Mouse (Mus musculus) heart, embryonic 13.5 days (tissue): ENCODE measurements around the gene Gm4737. TPM values are rescaled to one million over a fixed set of nuclear protein-coding genes. Genes with fewer than 3 reads are reported as not detected.
"Not testable (repeated sequence)": the region's sequence is repeated elsewhere in the genome, so short reads cannot be mapped to it uniquely, and the experiment has no call there.

Source experiments
- ATAC-seq: fragments of 200-750 bp; cut with Nextera tagmentation; 2 replicates; pipeline ENCODE4 v1.8.0; 2017; ENCODE audit warnings: moderate TSS enrichment; ENCODE audit not compliant: insufficient number of reproducible peaks, low FRiP score, low TSS enrichment; ENCODE audit errors: extremely low read depth
- H3K27ac ChIP-seq: fragments of 300-500 bp; sonication (generic); replicated peaks from 2 replicates; pipeline ENCODE4 v1.5.1; 2015; ENCODE audit warnings: moderate library complexity, mild to moderate bottlenecking, inconsistent platforms
- H3K27me3 ChIP-seq: fragments of 300-500 bp; sonication (generic); replicated peaks from 2 replicates; pipeline ENCODE4 v1.6.1; 2015; ENCODE audit warnings: mild to moderate bottlenecking, inconsistent platforms
- H3K36me3 ChIP-seq: fragments of 300-500 bp; sonication (generic); 2 replicates; pipeline ENCODE4 v1.6.1; 2015; ENCODE audit warnings: mild to moderate bottlenecking, inconsistent platforms
- H3K4me1 ChIP-seq: fragments of 300-500 bp; sonication (generic); 2 replicates; pipeline ENCODE4 v1.6.1; 2015; ENCODE audit warnings: inconsistent platforms
- H3K4me2 ChIP-seq: fragments of 300-500 bp; sonication (generic); 2 replicates; pipeline ENCODE4 v1.6.1; 2015; ENCODE audit warnings: inconsistent platforms, mild to moderate bottlenecking, moderate library complexity
- H3K4me3 ChIP-seq: fragments of 300-500 bp; sonication (generic); 2 replicates; pipeline ENCODE4 v1.5.1; 2015; ENCODE audit warnings: moderate library complexity, mild to moderate bottlenecking, inconsistent platforms
- H3K9ac ChIP-seq: fragments of 300-500 bp; sonication (generic); 2 replicates; pipeline ENCODE4 v1.6.1; 2015; ENCODE audit warnings: inconsistent platforms, mild to moderate bottlenecking, moderate library complexity
- H3K9me3 ChIP-seq: fragments of 300-500 bp; sonication (generic); 2 replicates; pipeline ENCODE4 v1.6.1; 2016; ENCODE audit warnings: inconsistent platforms
- WGBS: fragments of 180-500 bp; shearing (Covaris S2); methylation state at CpG from one replicate; pipeline ENCODE4 v1.1.7; 2015; ENCODE audit warnings: mixed read lengths; 5-methylcytosine and 5-hydroxymethylcytosine counted together
- polyA plus RNA-seq: library from polyadenylated mRNA; unstranded; fragments of >200 nt; fragmentation: Nextera tagmentation; extraction: Ambion mirVana; gene quantifications from 2 replicates; pipeline ENCODE4 v1.2.1, GENCODE M21; 2015

The Gm4737 gene
- 1.5 and 2.2 TPM in 2 replicates for polyA plus RNA-seq

- H3K4me1 ChIP-seq, H3K4me3 ChIP-seq, H3K27me3 ChIP-seq, H3K9me3 ChIP-seq, H3K9ac ChIP-seq, H3K27ac ChIP-seq, ATAC-seq, H3K36me3 ChIP-seq, H3K4me2 ChIP-seq: not testable (repeated sequence)
- 92% methylated on average over 11 of the region's 16 CpGs for WGBS
These were observed at the start of gene Gm4737 for GRCm38 (mm10) chr16:46154832-46155231. Gene Gm4737, minus strand, starts transcription at chr16:46155077.

GRCm38 (mm10) chr16:46195792-46196191 lies 40.9 kb upstream of the Gm4737 start:
- no peak overlapping the region for H3K4me2 ChIP-seq
- no peaks in the 10 kb centered on the region for H3K9me3 ChIP-seq
- WGBS, result 81% methylated on average over 5 of the region's 5 CpGs
- H3K4me3 ChIP-seq, result no peak overlapping the region
- H3K27ac ChIP-seq, result no peak overlapping the region
- H3K9ac ChIP-seq, result no peak overlapping the region
- no peaks in the 10 kb centered on the region for H3K27me3 ChIP-seq
- no peak for ATAC-seq
- H3K4me1 ChIP-seq, result no peaks in the 10 kb centered on the region
- H3K36me3 ChIP-seq, result no peaks in the 10 kb centered on the region

- Histone ChIP-seq H3K4me3 (no peak overlapping the region), H3K36me3 (no peaks in the 10 kb centered on the region), H3K27me3 (no peaks in the 10 kb centered on the region), H3K9ac (no peak overlapping the region), H3K4me1 (no peaks in the 10 kb centered on the region), H3K27ac (no peak overlapping the region), H3K4me2 (no peak overlapping the region), H3K9me3 (no peaks in the 10 kb centered on the region)
- ATAC-seq, result no peak
- whole genome bisulfite sequencing, result 79% methylated on average over 5 of the region's 5 CpGs
These were observed 28.2 kb upstream of the Gm4737 start for GRCm38 (mm10) chr16:46183096-46183495.

GRCm38 (mm10) chr16:46178121-46178801 lies 23.4 kb upstream of the Gm4737 start:
- ATAC-seq, result no peak
- no peak overlapping the region for H3K27ac ChIP-seq
- no peaks in the 10 kb centered on the region for H3K9me3 ChIP-seq
- H3K4me2 ChIP-seq, result no peak overlapping the region
- no peaks in the 10 kb centered on the region for H3K36me3 ChIP-seq
- WGBS, result 60% methylated on average over 4 of the region's 4 CpGs
- H3K4me3 ChIP-seq, result no peak overlapping the region
- no peak overlapping the region for H3K9ac ChIP-seq
- H3K4me1 ChIP-seq, result no peaks in the 10 kb centered on the region
- H3K27me3 ChIP-seq, result no peaks in the 10 kb centered on the region

DNA sequence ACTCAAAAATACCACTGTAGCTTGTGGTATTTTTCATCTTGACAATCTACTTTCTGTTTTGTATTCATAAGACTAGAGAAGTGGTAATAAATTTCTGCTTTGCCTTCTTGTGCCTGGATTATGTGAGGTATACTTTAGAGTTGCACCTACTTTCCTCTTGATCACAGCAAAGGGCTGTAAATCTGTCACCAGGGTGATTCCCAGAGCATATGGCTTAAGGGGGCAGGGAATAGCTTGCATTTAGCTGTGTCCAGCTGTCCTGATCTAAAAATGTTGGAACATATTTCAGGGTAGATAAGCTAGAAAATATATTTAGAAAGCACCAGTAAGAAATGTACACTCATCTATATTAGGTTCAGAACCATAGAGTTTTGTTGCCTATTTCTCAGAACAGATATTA lies 18.2 kb upstream of the Gm4737 start:
- Histone ChIP-seq H3K9me3 (no peaks in the 10 kb centered on the region), H3K9ac (no peak overlapping the region), H3K36me3 (no peaks in the 10 kb centered on the region), H3K27ac (no peak overlapping the region), H3K4me2 (no peak overlapping the region), H3K27me3 (no peaks in the 10 kb centered on the region), H3K4me1 (peaks cover 2% of the 10 kb centered on the region; the same call in 1 of the 2 replicates), H3K4me3 (no peak overlapping the region)
- ATAC-seq, result no peak

GRCm38 (mm10) chr16:46166971-46167370 lies 12.1 kb upstream of the Gm4737 start:
- whole genome bisulfite sequencing, result 66% methylated on average over 3 of the region's 3 CpGs
- H3K4me1 ChIP-seq, result no peaks in the 10 kb centered on the region

GRCm38 (mm10) chr16:46165305-46165704 lies 10.4 kb upstream of the Gm4737 start:
- H3K4me3 ChIP-seq, result no peak overlapping the region
- no peaks in the 10 kb centered on the region for H3K9me3 ChIP-seq
- H3K36me3 ChIP-seq, result no peaks in the 10 kb centered on the region
- no peaks in the 10 kb centered on the region for H3K27me3 ChIP-seq
- H3K27ac ChIP-seq, result no peak overlapping the region
- no peak for ATAC-seq
- no peak overlapping the region for H3K9ac ChIP-seq
- 56% methylated on average over 4 of the region's 4 CpGs for WGBS
- no peaks in the 10 kb centered on the region for H3K4me1 ChIP-seq
- no peak overlapping the region for H3K4me2 ChIP-seq

More at GRCm38 (mm10) chr16:46166971-46167370, 12.1 kb upstream of the Gm4737 start:
- no peak overlapping the region for H3K4me3 ChIP-seq
- H3K9me3 ChIP-seq, result no peaks in the 10 kb centered on the region
- no peaks in the 10 kb centered on the region for H3K36me3 ChIP-seq
- no peak overlapping the region for H3K27ac ChIP-seq
- H3K4me2 ChIP-seq, result no peak overlapping the region
- no peak for ATAC-seq
- no peaks in the 10 kb centered on the region for H3K27me3 ChIP-seq
- no peak overlapping the region for H3K9ac ChIP-seq

DNA sequence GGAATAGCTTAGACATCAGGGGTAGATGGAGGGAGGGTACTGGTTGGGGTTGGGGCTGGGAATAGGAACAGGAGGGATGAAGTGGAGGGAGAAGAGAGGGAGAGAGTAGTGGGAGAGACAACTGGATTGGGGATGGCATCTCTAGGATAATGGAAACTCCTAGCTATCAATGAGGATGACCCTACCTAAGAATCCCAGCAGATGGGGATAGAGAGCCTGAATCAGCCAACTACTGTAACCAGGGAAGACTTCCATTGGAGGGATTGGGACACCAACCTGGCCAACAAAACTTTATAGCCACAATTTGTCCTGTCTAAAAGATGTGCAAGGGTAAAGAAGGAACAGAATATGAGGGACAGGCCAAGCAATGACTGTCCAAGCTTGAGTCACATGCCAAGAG lies 3.7 kb downstream of the Gm4737 start:
- Histone ChIP-seq H3K4me3 (no peak overlapping the region), H3K9me3 (no peaks in the 10 kb centered on the region), H3K27ac (no peak overlapping the region), H3K27me3 (no peaks in the 10 kb centered on the region), H3K9ac (no peak overlapping the region), H3K4me2 (no peak overlapping the region), H3K36me3 (no peaks in the 10 kb centered on the region), H3K4me1 (peaks cover 21% of the 10 kb centered on the region)
- no peak; the same call in 1 of the 2 replicates for ATAC-seq

DNA sequence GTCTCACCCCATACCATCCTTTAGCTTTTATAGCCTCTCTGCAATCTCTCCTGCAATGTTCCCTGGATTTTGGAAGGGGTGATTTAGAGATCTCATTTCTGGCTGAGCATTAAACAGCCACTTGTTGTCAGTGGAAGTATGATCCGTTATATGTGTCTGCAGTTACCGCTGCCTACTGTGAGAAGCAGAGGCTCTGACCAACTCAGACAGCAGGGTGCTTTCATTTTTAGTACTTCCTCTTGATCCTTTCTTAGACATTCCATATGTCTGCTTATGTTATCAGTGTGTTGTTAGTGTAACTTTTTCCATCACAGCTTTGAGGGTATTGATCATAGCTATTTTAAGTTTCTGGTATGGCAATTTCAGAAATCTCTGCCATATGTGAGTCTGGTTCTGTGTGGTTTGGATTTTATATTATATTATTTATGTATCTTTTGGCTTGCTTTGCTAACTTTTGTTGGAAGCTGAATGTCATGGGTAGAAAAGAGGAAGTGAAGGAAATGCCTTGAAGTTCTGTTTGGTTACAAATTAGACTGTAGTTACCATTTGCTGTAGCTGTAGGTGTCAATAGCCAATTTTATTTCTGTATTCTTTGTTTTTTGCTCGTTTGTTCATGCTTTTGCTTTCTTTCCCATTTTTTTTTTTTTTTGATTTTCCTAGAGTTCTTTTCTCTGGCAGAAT lies 6.1 kb downstream of the Gm4737 start:
- no peak overlapping the region for H3K9ac ChIP-seq
- no peaks in the 10 kb centered on the region for H3K9me3 ChIP-seq
- WGBS, result 64% methylated on average over 3 of the region's 3 CpGs
- no peak overlapping the region for H3K27ac ChIP-seq
- no peaks in the 10 kb centered on the region for H3K27me3 ChIP-seq
- H3K4me1 ChIP-seq, result peaks cover 24% of the 10 kb centered on the region
- no peak overlapping the region for H3K4me3 ChIP-seq
- ATAC-seq, result no peak
- H3K36me3 ChIP-seq, result no peaks in the 10 kb centered on the region
- no peak overlapping the region for H3K4me2 ChIP-seq

GRCm38 (mm10) chr16:46146962-46147361 lies 7.9 kb downstream of the Gm4737 start:
- no peak overlapping the region for H3K9ac ChIP-seq
- no peak for ATAC-seq
- WGBS, result 24% methylated on average over 3 of the region's 3 CpGs
- H3K4me3 ChIP-seq, result no peak overlapping the region
- H3K9me3 ChIP-seq, result no peaks in the 10 kb centered on the region
- H3K4me1 ChIP-seq, result peaks cover 24% of the 10 kb centered on the region
- H3K27ac ChIP-seq, result peak overlapping the region; percentile 24; the same call in 1 of the 2 replicates
- no peak overlapping the region; the same call in 1 of the 2 replicates for H3K4me2 ChIP-seq
- no peaks in the 10 kb centered on the region for H3K36me3 ChIP-seq
- no peaks in the 10 kb centered on the region for H3K27me3 ChIP-seq

DNA sequence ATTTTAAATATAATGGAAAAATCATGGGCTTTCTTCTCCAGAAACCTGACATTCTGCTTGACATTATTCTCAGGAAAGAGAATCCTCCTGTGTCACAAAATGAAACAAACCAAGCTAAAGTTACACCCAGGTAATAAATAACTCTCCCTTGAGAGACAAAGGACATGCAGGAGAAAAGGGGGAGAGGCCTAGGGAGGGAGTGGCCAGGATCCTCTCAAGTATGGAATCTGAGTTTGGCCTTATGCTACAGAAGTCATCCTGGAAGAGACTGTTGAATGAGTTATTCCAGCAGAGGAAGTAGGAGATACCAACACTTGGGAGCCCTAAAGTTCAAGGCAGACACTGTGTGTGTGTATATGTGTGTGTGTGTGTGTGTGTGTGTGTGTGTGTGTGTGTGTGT lies 32.6 kb downstream of the Gm4737 start:
- ATAC-seq, result no peak

DNA sequence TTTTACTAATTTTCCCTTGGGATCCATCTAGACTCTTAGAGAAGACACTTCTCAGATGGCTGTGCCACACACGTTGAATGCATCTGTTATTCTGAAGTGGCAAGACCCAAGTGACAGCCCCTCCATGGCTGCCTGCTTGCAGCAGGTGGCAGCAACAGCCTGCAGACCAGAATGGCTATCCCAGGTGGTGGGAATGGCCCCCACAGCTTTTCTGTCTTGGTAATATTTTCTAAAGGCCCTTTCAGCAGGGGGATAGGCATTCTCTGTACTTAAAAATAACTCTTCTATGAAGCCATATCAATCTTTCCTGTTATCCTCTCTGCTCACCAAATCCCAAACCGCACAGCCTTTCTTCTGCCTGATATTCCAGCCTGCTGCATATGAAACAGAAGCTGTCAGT lies 33.5 kb downstream of the Gm4737 start:
- H3K36me3 ChIP-seq, result no peaks in the 10 kb centered on the region
- 28% methylated on average over 2 of the region's 2 CpGs for WGBS
- 0 out of 2 replicates have a peak, but pooled peaks cover 3% of the 10 kb centered on the region for H3K4me1 ChIP-seq
- no peaks in the 10 kb centered on the region for H3K9me3 ChIP-seq
- H3K27ac ChIP-seq, result no peak overlapping the region
- H3K4me2 ChIP-seq, result no peak overlapping the region
- no peak for ATAC-seq
- H3K4me3 ChIP-seq, result no peak overlapping the region
- H3K9ac ChIP-seq, result no peak overlapping the region
- H3K27me3 ChIP-seq, result no peaks in the 10 kb centered on the region

More for the DNA sequence above, 32.6 kb downstream of the Gm4737 start:
- Histone ChIP-seq H3K27ac (no peak overlapping the region), H3K4me1 (0 out of 2 replicates have a peak, but pooled peaks cover 3% of the 10 kb centered on the region), H3K9me3 (no peaks in the 10 kb centered on the region), H3K9ac (no peak overlapping the region), H3K4me3 (no peak overlapping the region), H3K27me3 (no peaks in the 10 kb centered on the region), H3K4me2 (no peak overlapping the region), H3K36me3 (no peaks in the 10 kb centered on the region)
